Mouse (Mus musculus) ES-Bruce4 (cell line): ENCODE data around the gene Rps8. TPM values are rescaled to one million over a fixed set of nuclear protein-coding genes. Genes with fewer than 3 reads are reported as not detected.

ENCODE experiments used
- H3K27ac ChIP-seq: 2 replicates; pipeline ENCODE4 v1.5.1; 2012; ENCODE audit warnings: low read length, inconsistent platforms; ENCODE audit not compliant: insufficient read depth
- H3K27me3 ChIP-seq: 2 replicates; pipeline ENCODE4 v1.6.1; 2012; ENCODE audit warnings: mild to moderate bottlenecking, low read length, inconsistent platforms; ENCODE audit not compliant: control insufficient read depth, poor library complexity, insufficient read depth, severe bottlenecking
- H3K36me3 ChIP-seq: 2 replicates; pipeline ENCODE4 v1.6.1; 2012; ENCODE audit warnings: inconsistent platforms, mild to moderate bottlenecking, low read length, moderate library complexity; ENCODE audit not compliant: control insufficient read depth, poor library complexity, insufficient read depth, severe bottlenecking
- H3K4me1 ChIP-seq: one replicate; pipeline ENCODE4 v1.8.1; 2011; ENCODE audit warnings: low read length; ENCODE audit not compliant: control insufficient read depth, insufficient read depth
- H3K4me3 ChIP-seq: 2 replicates; pipeline ENCODE4 v1.5.1; 2011; ENCODE audit warnings: low read depth, mild to moderate bottlenecking, low read length
- H3K9ac ChIP-seq: 2 replicates; pipeline ENCODE4 v1.6.1; 2012; ENCODE audit warnings: low read depth, mild to moderate bottlenecking, inconsistent platforms; ENCODE audit not compliant: poor library complexity, severe bottlenecking
- H3K9me3 ChIP-seq: replicated peaks from 2 replicates; pipeline ENCODE4 v1.6.1; 2012; ENCODE audit warnings: mild to moderate bottlenecking, low read length, inconsistent platforms; ENCODE audit not compliant: control insufficient read depth, poor library complexity, insufficient read depth, severe bottlenecking
- CTCF ChIP-seq: IDR thresholded peaks from one replicate; pipeline ENCODE4 v1.8.1; 2011; ENCODE audit warnings: low read depth, low read length
- EP300 ChIP-seq: IDR thresholded peaks from 2 replicates; pipeline ENCODE4 v1.6.1; 2011; ENCODE audit warnings: low read depth, low read length; ENCODE audit not compliant: insufficient read depth
- POLR2A ChIP-seq: IDR thresholded peaks from one replicate; pipeline ENCODE4 v1.8.1; 2011; ENCODE audit warnings: low read length; ENCODE audit not compliant: insufficient read depth
- polyA plus RNA-seq: library from polyadenylated mRNA; stranded (reverse); fragments of >200 nt; gene quantifications from 2 replicates; pipeline ENCODE4 v1.2.4, GENCODE M21; 2011; ENCODE audit warnings: low read depth; ENCODE audit not compliant: missing spikeins, insufficient read depth, insufficient read length

The Rps8 gene
- polyA plus RNA-seq, 1 experiment: 2,253 TPM

DNA sequence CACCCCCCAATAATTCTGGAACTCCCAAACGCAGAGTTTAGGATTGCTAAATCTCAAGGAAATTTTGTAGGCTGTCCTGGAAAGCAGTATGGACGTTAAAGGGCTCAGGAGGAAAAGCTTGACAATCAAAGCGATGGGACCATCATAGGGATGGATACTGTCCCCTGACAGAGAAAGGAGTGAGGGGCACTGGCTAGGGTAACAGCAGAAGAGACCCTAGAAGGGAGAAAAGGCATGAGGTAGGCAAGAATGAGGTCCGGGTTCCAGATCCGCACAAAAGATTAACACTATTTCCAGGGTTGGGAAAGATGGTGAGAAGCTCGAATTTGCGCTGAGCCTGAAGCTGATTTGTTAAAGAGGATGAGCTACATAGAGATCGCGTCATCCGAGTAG is 36.0 kb downstream of the Rps8 start:
- Histone ChIP-seq H3K27me3 (no peaks in the 10 kb centered on the region), H3K9ac (peak overlapping the region; percentile 82), H3K9me3 (no peaks in the 10 kb centered on the region), H3K36me3 (peaks cover 4% of the 10 kb centered on the region; the same call in 1 of the 2 replicates), H3K4me1 (peaks cover 2% of the 10 kb centered on the region), H3K27ac (peak overlapping the region; percentile 97), H3K4me3 (peak overlapping the region; percentile 90)
- no peak for TF ChIP-seq CTCF
- no peak for TF ChIP-seq POLR2A
- no peak for TF ChIP-seq EP300

DNA sequence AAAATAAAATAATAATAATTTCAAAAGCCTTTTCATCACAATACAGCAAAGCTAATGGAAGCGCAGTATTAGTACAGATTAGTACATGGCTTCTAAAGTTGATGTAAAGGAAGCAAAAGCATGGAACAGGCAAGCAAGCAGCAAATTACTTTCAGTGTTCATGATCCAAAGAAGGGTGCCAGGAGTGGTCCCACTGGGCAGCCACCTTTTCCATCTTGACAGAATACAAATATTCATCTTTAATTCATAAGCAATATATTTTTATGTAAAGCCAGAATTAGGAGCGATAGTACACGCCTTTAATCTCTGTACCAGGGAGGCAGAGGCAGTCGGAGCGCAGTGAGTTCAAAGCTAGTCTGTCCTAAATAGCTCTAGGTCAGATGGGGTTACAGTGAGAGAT is 36.4 kb downstream of the Rps8 start:
- Histone ChIP-seq H3K36me3 (peaks cover 4% of the 10 kb centered on the region; the same call in 1 of the 2 replicates), H3K9me3 (no peaks in the 10 kb centered on the region), H3K4me3 (peak overlapping the region; percentile 90), H3K27ac (peak overlapping the region; percentile 97), H3K9ac (peak overlapping the region; percentile 82), H3K27me3 (no peaks in the 10 kb centered on the region), H3K4me1 (peaks cover 2% of the 10 kb centered on the region)
- TF ChIP-seq EP300: no peak
- no peak for TF ChIP-seq POLR2A
- TF ChIP-seq CTCF: no peak

DNA sequence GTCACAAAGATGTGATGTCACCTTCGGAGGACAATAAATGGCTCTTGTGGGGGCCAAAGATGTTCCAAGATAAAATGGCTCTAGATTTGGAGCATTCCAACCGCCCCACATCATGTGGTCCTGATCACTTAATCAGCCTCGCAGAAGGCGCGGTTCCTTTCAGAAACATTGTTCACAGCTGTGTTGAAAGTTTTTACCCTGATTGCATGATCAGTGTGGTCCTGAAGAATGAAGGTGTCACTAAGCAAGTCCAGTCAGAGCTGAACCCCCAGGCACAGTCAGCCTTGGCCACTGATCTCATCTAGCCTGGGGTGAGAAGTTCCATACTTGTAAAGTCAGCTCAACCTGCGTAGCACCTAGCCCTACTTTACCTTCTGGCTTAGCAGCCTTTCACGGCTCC is 38.1 kb downstream of the Rps8 start:
- H3K4me3 ChIP-seq: no peak overlapping the region
- H3K27me3 ChIP-seq: no peaks in the 10 kb centered on the region
- no peaks in the 10 kb centered on the region for H3K9me3 ChIP-seq
- no peak overlapping the region for H3K27ac ChIP-seq
- H3K4me1 ChIP-seq: peaks cover 2% of the 10 kb centered on the region
- H3K36me3 ChIP-seq: peaks cover 7% of the 10 kb centered on the region; the same call in 1 of the 2 replicates
- no peak overlapping the region for H3K9ac ChIP-seq
- TF ChIP-seq CTCF (no peak), EP300 (no peak), POLR2A (no peak)

DNA sequence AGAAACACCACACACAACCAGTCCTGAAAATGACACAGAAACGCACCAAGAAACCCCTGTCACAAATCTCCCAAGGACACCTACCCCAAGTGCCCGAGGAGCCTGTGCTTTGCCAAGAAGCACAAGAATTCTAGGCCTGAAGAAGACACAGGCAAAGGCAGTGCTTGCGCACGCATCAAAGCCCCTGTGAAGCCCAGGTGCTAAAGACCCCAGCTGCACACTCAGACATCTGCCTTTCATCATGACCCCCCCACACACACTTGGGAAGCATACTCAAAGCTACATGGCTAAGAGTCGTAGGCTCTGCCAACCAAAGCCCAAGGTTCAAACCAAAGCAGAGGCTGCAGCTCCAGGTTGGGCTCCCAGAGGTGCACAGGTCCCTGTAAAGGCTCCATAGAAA is 40.5 kb downstream of the Rps8 start:
- no peaks in the 10 kb centered on the region for H3K4me1 ChIP-seq
- no peak overlapping the region for H3K27ac ChIP-seq
- no peak overlapping the region for H3K4me3 ChIP-seq
- no peaks in the 10 kb centered on the region for H3K27me3 ChIP-seq
- TF ChIP-seq POLR2A: no peak
- TF ChIP-seq CTCF: no peak
- no peak for TF ChIP-seq EP300
- H3K9ac ChIP-seq: no peak overlapping the region
- H3K36me3 ChIP-seq: peaks cover 7% of the 10 kb centered on the region; the same call in 1 of the 2 replicates
- no peaks in the 10 kb centered on the region for H3K9me3 ChIP-seq

DNA sequence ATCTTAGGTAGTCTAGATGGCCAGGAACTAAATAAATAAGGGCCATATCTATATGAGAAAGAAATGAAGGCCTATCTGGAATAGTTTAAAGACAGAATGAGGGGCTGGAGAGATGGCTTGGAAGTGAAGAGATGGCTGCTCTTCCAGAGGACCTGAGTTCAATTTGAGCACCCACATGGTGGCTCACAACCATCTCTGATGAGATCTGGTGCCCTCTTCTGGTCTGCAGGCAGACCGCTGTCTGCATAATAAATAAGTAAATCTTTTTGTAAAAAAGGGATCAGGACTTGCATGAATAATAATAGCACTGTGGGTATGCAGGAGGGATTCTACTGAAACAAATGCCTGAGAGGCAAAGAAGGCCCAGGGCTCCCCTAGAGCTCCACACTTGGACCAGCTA is 42.8 kb downstream of the Rps8 start:
- peaks cover 3% of the 10 kb centered on the region; the same call in 1 of the 2 replicates for H3K36me3 ChIP-seq
- no peak overlapping the region for H3K27ac ChIP-seq
- H3K27me3 ChIP-seq: no peaks in the 10 kb centered on the region
- H3K4me3 ChIP-seq: no peak overlapping the region
- no peaks in the 10 kb centered on the region for H3K9me3 ChIP-seq
- H3K4me1 ChIP-seq: no peaks in the 10 kb centered on the region
- peak; percentile 53 for TF ChIP-seq CTCF
- TF ChIP-seq POLR2A: no peak
- TF ChIP-seq EP300: no peak
- no peak overlapping the region for H3K9ac ChIP-seq

DNA sequence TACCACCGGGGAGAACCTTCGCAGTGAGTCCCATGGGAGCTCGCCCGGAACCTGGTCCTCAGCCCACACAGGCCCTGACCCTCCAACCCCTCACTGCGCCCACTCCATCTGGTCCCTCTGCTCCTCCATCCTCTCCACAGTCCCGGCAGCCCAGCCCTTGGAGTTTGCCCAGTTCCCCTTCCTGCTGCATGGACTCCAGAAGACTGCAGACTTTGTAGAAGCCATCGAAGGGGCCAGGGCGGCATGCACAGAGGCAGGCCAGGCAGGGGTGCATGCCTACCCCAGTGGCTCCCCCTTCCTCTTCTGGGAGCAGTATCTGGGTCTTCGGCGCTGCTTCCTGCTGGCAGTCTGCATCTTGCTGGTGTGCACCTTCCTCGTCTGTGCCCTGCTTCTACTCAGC is 45.1 kb downstream of the Rps8 start:
- H3K9ac ChIP-seq: no peak overlapping the region
- H3K36me3 ChIP-seq: peaks cover 3% of the 10 kb centered on the region; the same call in 1 of the 2 replicates
- no peak overlapping the region for H3K4me3 ChIP-seq
- H3K4me1 ChIP-seq: no peaks in the 10 kb centered on the region
- no peaks in the 10 kb centered on the region for H3K27me3 ChIP-seq
- H3K27ac ChIP-seq: no peak overlapping the region
- H3K9me3 ChIP-seq: no peaks in the 10 kb centered on the region
- TF ChIP-seq CTCF: no peak
- no peak for TF ChIP-seq EP300
- no peak for TF ChIP-seq POLR2A
